Mouse (Mus musculus) left cerebral cortex, adult 9 months (tissue): Measurements from ENCODE around the gene Atg101.

Experiments
- DNase-seq, 2 experiments: peaks; one replicate each; pipeline ENCODE4 v3.0.0; 2022; ENCODE audit warnings: low spot score in 2 of 2

Atg101 gene

GRCm38 (mm10) chr15:101283183-101283910, 725 bp upstream of the Atg101 start:
- peak in 1 of 2 experiments; percentile 80 for DNase-seq

- DNase-seq = no peak
Observed at GRCm38 (mm10) chr15:101286129-101286770, 2.2 kb downstream of the Atg101 start.

- no peak for DNase-seq
Observed at GRCm38 (mm10) chr15:101287361-101287760, 3.3 kb downstream of the Atg101 start.

DNA sequence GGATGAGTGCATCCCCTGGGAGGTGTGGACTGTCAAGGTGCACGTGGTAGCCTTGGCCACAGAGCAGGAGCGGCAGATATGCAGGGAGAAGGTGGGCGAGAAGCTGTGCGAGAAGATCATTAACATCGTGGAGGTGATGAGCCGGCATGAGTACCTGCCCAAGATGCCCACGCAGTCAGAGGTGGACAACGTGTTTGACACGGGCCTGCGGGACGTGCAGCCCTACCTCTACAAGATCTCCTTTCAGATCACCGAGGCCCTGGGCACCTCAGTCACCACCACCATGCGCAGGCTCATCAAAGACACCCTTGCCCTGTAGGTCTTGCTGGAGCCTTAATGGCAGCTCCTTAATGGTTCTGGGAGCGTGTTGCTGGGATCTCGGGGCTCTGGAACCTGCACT, 6.3 kb downstream of the Atg101 start:
- no peak for DNase-seq

GRCm38 (mm10) chr15:101292012-101292411, 7.9 kb downstream of the Atg101 start:
- no peak for DNase-seq

DNA sequence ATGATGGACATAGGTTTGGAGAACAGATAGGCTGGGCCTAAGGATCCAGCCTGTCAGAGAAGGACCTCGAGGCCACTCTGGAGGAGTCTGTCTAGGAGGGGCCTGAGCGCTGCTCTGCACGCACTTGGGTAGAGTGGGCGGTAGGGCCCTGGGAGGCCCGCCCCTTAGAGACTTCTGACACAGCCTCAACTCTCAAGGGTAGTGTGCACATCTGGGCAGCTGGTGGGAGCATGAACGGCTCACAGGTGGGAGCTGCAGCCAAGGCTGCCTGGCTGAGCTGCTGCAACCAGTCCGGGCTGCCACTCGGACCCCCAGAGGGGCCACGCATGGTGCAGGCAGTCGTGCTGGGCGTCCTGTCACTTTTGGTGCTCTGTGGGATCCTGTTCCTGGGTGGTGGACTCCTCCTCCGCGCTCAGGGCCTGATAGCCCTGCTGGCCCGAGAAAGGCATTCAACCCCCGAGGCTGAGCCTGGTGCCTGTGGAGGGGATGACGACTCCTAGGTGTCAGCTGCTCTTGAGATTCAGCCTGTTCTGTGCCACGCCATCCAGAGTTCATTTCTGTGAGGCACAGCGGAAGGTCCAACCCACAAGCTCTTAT, 9.1 kb downstream of the Atg101 start, which contains the start of gene 6030408B16Rik:
Gene 6030408B16Rik, plus strand, starts transcription at position 188 of the 597 bp plus-strand sequence.
- no peak for DNase-seq

DNA sequence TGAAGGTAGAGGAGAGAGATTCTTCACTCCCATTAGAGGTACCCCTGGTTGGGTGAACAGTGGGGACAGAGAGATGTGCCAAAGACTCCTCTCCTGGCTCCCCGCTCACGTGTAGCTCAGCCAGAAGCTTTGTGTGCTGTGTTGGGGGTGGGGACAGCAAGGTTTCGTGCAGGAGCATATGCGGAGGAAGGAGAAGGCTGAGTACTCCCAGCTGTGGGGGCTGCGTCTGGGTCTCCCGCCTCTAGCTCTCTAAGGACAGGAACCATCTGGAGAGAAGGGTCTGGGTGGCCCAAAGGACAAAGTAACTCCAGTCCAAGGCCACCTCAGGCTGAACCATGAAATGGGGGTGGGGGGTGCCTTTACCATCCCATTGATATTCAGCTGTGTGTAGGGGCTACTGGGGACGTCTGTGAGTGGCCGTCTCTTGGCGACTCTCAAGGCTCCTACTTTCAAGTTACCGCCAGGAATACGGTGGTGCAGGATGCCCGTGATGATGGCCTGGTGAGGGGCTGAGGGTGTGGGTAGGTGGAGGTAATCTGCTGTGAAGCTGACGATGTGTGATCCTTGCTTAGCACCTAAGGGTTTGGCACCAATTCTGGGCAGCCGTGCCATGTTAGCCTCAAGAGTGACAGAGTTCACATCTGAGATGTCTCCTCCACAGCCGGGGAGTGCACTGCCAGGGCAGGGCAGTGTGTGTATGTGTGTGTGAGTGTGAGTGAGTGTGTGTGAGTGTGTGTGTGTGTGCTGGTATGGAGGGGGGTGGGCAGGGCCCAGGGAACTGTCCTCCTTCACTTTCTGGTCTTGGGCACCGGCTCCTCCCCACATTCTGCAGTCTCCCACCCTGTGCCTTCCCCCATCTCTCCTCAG, 10.2 kb downstream of the Atg101 start:
- DNase-seq = no peak

GRCm38 (mm10) chr15:101295106-101295505, 11.0 kb downstream of the Atg101 start:
- no peak for DNase-seq

- no peak for DNase-seq
Observed at GRCm38 (mm10) chr15:101295616-101296015, 11.5 kb downstream of the Atg101 start.

DNA sequence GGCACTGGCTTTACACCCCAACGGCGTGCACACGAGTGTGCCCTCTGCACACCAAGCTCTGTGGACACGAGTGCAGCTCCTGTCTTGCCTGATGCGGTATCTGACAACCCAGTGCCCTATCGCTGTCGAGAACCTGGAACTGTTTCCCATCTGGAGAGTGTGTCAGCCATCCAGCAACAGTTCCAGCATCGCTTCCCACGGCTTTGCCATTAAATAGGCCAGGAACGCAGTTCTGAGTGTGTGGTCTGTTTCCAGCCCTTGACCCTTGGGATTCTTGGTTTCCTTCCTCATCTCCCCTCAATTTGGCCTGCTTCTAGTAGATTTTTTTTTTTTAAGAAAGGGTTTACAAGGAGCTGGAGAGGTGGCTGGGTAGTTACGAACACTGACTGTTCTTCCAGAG, 12.0 kb downstream of the Atg101 start:
- no peak for DNase-seq

GRCm38 (mm10) chr15:101297988-101298387, 13.9 kb downstream of the Atg101 start:
- DNase-seq = no peak

DNA sequence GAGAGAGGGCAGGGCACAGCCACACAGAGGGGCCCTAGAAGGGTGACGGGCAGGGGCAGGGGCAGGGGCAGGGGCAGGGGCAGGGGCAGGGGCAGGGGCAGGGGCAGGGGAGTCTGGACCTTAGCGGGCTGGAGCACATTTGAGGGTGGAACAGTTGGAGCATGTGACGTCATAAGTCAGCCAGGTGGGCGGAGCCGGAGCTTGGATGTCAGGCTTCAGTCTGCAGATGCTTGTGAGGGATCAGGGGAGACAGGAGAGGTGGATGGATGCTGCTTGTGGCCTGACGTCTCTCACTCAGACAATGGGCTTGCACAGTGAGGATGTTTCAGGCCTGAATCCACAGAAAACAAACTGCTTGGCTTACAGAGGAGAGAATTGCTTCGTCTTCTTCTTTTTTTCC, 14.5 kb downstream of the Atg101 start:
- DNase-seq = no peak

DNA sequence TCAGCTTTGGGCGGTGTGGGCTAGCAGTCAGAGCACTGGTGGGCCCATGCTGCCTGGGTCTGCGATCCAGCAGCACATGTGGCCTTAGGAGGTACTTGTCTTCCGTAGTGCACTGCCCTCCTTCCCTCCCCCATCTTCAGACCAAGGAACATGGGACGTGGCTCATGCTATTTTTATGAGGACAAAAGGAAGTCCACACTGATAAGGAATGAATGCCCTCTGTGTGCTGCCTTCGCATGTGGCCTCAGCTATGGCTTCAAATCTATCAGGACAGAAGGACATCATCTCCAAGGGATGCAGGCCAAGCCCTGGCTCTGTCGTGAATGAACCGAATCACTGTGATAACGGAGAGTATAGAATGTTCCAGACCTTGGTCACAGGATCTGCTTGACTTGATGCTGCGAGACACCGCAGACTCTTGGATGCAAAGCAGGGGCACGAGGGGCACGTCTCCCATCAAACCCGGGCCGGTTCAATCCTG, 15.4 kb downstream of the Atg101 start:
- no peak for DNase-seq

- DNase-seq = no peak
Observed at GRCm38 (mm10) chr15:101300128-101300527, 16.1 kb downstream of the Atg101 start.

GRCm38 (mm10) chr15:101302201-101302600, 18.1 kb downstream of the Atg101 start:
- DNase-seq = no peak

DNA sequence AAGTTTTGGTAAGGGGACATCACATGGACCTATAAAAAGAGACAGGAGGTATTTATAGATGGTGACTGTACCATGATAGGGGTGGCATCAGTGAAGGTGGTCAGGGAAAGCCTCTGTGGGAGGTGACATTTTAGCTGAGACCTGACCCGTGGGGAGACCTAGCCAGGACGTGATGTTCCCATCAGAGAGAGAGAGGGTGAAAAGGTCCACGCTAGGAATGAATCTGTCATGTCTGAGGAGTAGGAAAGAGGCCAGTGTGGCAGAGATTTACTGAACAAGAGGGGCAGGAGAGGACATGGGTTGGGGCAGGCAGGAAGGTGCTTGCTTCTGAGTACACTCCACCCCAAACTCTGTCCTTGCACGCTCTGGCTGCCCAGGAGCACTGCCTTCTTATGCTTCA, 19.8 kb downstream of the Atg101 start:
- no peak for DNase-seq

DNA sequence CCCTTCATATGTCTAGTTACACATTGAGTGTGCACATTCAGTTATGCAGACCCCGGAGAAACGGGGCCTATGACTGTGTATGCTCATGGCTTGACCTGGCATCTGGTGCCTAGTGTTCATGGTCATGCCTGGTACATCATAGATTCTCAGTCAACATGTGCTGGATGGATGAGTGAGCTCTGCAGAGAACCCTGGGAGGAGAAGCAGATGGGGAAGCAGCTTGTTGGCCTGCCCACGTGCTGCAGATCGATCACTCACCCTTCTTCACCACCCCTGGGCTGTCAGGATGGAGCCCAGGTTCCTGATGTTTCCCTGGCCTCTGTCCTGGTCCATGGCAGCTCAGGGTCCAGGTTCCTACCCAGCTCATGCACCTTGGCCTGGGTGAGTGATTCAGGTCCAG, 22.4 kb downstream of the Atg101 start:
- DNase-seq = peak in 1 of 2 experiments; percentile 43

GRCm38 (mm10) chr15:101308440-101309348, 24.6 kb downstream of the Atg101 start:
- DNase-seq = no peak

DNA sequence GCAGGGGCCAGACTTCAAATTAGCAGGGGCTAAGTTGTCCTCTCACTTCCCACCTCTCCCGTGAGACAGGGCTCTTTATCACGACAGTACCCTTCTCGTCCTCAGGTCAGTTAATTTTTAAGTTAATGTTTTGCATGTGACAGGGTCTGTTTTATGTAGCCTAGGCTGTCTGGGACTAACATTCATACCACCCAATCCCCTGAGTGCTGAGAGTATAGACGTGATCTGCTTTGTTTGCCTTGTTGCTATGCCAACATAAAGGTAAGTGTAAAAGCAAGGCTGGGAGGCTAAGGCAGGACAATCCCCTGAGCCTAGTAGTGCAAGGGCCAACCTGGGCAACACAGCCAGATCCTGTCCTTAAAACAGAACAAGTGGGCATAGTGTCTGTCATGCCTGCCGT, 25.4 kb downstream of the Atg101 start:
- DNase-seq = no peak

DNA sequence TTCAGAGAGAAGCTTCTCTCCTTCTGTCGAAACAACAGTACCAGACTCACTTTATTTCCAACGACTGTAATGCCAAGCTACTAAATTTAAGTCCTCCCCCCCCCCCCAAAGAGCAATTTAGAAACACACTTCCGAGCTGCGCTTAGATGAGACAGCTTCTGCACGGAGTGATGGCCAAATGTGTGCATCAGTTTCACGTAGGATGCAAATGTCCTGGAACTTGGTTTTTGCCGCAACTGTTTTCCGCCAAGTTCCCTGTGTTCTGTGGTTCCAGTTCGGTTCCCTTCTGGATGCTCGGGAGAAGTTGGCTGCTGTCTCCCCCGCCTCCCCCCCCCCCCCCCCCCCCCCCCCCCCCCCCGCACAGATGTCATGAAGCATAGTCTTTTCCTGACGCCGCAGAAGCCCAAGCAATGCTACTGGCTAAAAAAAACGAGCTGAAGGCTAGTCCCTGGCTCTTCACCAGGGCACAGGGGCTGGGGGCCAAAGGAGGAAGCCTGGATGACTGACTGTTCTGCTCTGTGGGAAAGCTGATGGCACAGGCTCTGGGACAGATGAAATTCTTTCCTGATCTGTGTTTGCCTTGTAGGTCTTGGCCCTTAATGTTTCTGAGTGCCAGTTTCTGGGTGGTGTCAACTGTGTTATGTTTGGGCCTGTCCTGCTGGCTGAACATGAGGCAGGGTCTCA, 27.2 kb downstream of the Atg101 start:
- peak in 1 of 2 experiments; percentile 57 for DNase-seq
